Mouse (Mus musculus) liver, embryonic 14.5 days (tissue): Measurements from ENCODE around the gene Ezh1. TPM values are rescaled to one million over a fixed set of nuclear protein-coding genes. Genes with fewer than 3 reads are reported as not detected.

Experiments used
- ATAC-seq: fragments of 200-750 bp; cut with Nextera tagmentation; 2 replicates; pipeline ENCODE4 v1.8.0; 2017; ENCODE audit warnings: moderate number of reproducible peaks, mild to moderate bottlenecking, moderate library complexity; ENCODE audit not compliant: insufficient read depth
- DNase-seq, 3 experiments: peaks; one replicate each; pipeline ENCODE4 v3.0.0-alpha.2; 2012 to 2013; ENCODE audit warnings: low read depth in 3 of 3, low spot score in 3 of 3
- H3K27ac ChIP-seq: fragments of 300-500 bp; sonication (generic); 2 replicates; pipeline ENCODE4 v1.5.1; 2014; ENCODE audit warnings: moderate library complexity, mild to moderate bottlenecking, control low read depth, inconsistent platforms
- H3K27me3 ChIP-seq: fragments of 300-500 bp; sonication (generic); 2 replicates; pipeline ENCODE4 v1.6.1; 2014; ENCODE audit warnings: mild to moderate bottlenecking, low read length, moderate library complexity; ENCODE audit not compliant: control insufficient read depth, insufficient read depth
- H3K36me3 ChIP-seq: fragments of 300-500 bp; sonication (generic); replicated peaks from 2 replicates; pipeline ENCODE4 v1.6.1; 2014; ENCODE audit warnings: low read depth; ENCODE audit not compliant: control insufficient read depth, insufficient read depth
- H3K4me1 ChIP-seq, 2 experiments: fragments of 200-500 bp in 1 of 2; fragments of 300-500 bp in 1 of 2; sonication (generic) in 1 of 2; replicated peaks; 2 replicates each; pipeline ENCODE4 v1.6.1; 2012 to 2014; ENCODE audit warnings: antibody characterized with exemption in 1 of 2, inconsistent platforms in 1 of 2, low read length in 1 of 2; ENCODE audit not compliant: control insufficient read depth in 2 of 2, insufficient read depth in 2 of 2
- H3K4me2 ChIP-seq: fragments of 300-500 bp; sonication (generic); 2 replicates; pipeline ENCODE4 v1.6.1; 2014; ENCODE audit warnings: low read depth, mild to moderate bottlenecking, control low read depth, moderate library complexity
- H3K4me3 ChIP-seq, 2 experiments: fragments of 200-500 bp in 1 of 2; fragments of 300-500 bp in 1 of 2; sonication (generic) in 1 of 2; 2 replicates each; pipeline ENCODE4 v1.5.1; 2012 to 2014; ENCODE audit warnings: low read depth in 2 of 2, low read length in 2 of 2, mild to moderate bottlenecking in 2 of 2, control low read depth in 1 of 2, inconsistent platforms in 1 of 2, moderate library complexity in 1 of 2; ENCODE audit not compliant: insufficient read depth in 1 of 2
- H3K9ac ChIP-seq: fragments of 300-500 bp; sonication (generic); replicated peaks from 2 replicates; pipeline ENCODE4 v1.6.1; 2014; ENCODE audit warnings: mild to moderate bottlenecking, control low read depth, moderate library complexity
- H3K9me3 ChIP-seq: fragments of 300-500 bp; sonication (generic); 2 replicates; pipeline ENCODE4 v1.6.1; 2016; ENCODE audit warnings: low read length, mixed read lengths; ENCODE audit not compliant: control insufficient read depth
- CTCF ChIP-seq: IDR thresholded peaks from 2 replicates; pipeline ENCODE4 v1.5.1; 2016; ENCODE audit warnings: antibody characterized with exemption, low read depth, control low read depth
- EP300 ChIP-seq: IDR thresholded peaks from 2 replicates; pipeline ENCODE4 v1.6.1; 2016; ENCODE audit warnings: antibody characterized with exemption, low read depth
- WGBS: fragments of 180-500 bp; shearing (Covaris S2); extraction: QIAGEN DNeasy Blood & Tissue Kit; methylation state at CpG from one replicate; pipeline ENCODE4 v1.1.7; 2014; ENCODE audit not compliant: insufficient replicate concordance; 5-methylcytosine and 5-hydroxymethylcytosine counted together
- polyA plus RNA-seq, 2 experiments: library from polyadenylated mRNA; depleted of rRNA in 1 of 2; stranded (reverse) in 1 of 2; unstranded in 1 of 2; fragments of >200 nt; fragmentation: Nextera tagmentation in 1 of 2; extraction: Ambion mirVana in 1 of 2; gene quantifications; 2 replicates each; pipeline versions ENCODE4 v1.2.1 to v1.2.3; 2012 to 2014

The Ezh1 gene
- polyA plus RNA-seq, 2 experiments, result 7.9 to 8.8 TPM

- TF ChIP-seq EP300 (no peak), CTCF (no peak)
- no peak overlapping the region for H3K9ac ChIP-seq
- ATAC-seq (no peak), DNase-seq (no peak)
- no peaks in the 10 kb centered on the region for H3K36me3 ChIP-seq
- no peak overlapping the region for H3K4me3 ChIP-seq
- peaks cover 0 to 21% of the 10 kb centered on the region in 2 experiments; a peak in 2 of 4 replicates for H3K4me1 ChIP-seq
- peaks cover 28% of the 10 kb centered on the region for H3K27me3 ChIP-seq
- no peak overlapping the region for H3K27ac ChIP-seq
- no peaks in the 10 kb centered on the region for H3K9me3 ChIP-seq
- no peak overlapping the region for H3K4me2 ChIP-seq
Measured at GRCm38 (mm10) chr11:101234124-101234523, 7.9 kb upstream of the Ezh1 start.

GRCm38 (mm10) chr11:101233240-101233639, 7.0 kb upstream of the Ezh1 start:
- H3K36me3 ChIP-seq, result no peaks in the 10 kb centered on the region

GRCm38 (mm10) chr11:101232010-101232839, 6.0 kb upstream of the Ezh1 start:
- Histone ChIP-seq H3K27ac (no peak overlapping the region), H3K9ac (0 out of 2 replicates have a peak overlapping the region, but pooled peaks have one; percentile 23), H3K36me3 (no peaks in the 10 kb centered on the region), H3K4me3 (peak overlapping the region in 1 of 2 experiments; percentile 16; a peak in 1 of 4 replicates), H3K4me2 (peak overlapping the region; percentile 32), H3K27me3 (peaks cover 31% of the 10 kb centered on the region), H3K9me3 (no peaks in the 10 kb centered on the region), H3K4me1 (peaks cover 0 to 21% of the 10 kb centered on the region in 2 experiments; a peak in 2 of 4 replicates)
- WGBS, result 17% methylated on average over 6 of the region's 6 CpGs
- ATAC-seq, result peak; percentile 59; the same call in 1 of the 2 replicates
- TF ChIP-seq CTCF, result no peak
- TF ChIP-seq EP300, result no peak
- DNase-seq, result no peak

More at GRCm38 (mm10) chr11:101233240-101233639, 7.0 kb upstream of the Ezh1 start:
- no peak for ATAC-seq
- H3K4me1 ChIP-seq, result peaks cover 0 to 21% of the 10 kb centered on the region in 2 experiments; a peak in 2 of 4 replicates
- no peaks in the 10 kb centered on the region for H3K9me3 ChIP-seq
- TF ChIP-seq CTCF (no peak), EP300 (no peak)
- no peak overlapping the region for H3K9ac ChIP-seq
- peaks cover 31% of the 10 kb centered on the region for H3K27me3 ChIP-seq
- DNase-seq, result no peak
- H3K27ac ChIP-seq, result no peak overlapping the region
- H3K4me2 ChIP-seq, result no peak overlapping the region
- no peak overlapping the region for H3K4me3 ChIP-seq
- 33% methylated on average over 1 of the region's 1 CpGs for WGBS

- Histone ChIP-seq H3K27me3 (peaks cover 31% of the 10 kb centered on the region), H3K27ac (no peak overlapping the region; the same call in 1 of the 2 replicates), H3K4me3 (peak overlapping the region; percentile 16 to 20; a peak in 2 of 4 replicates), H3K4me2 (peak overlapping the region; percentile 32), H3K9me3 (no peaks in the 10 kb centered on the region), H3K36me3 (no peaks in the 10 kb centered on the region), H3K9ac (no peak overlapping the region), H3K4me1 (peaks cover 0 to 23% of the 10 kb centered on the region in 2 experiments; a peak in 2 of 4 replicates)
- DNase-seq, result no peak
- 4% methylated on average over 18 of the region's 18 CpGs for WGBS
- no peak for TF ChIP-seq CTCF
- no peak for ATAC-seq
Measured at GRCm38 (mm10) chr11:101230991-101231871, 5.0 kb upstream of the Ezh1 start.
